Mouse (Mus musculus): Measurements from ENCODE around the gene Snrnp35.
"Not testable (repeated sequence)": the region's sequence is repeated elsewhere in the genome, so short reads cannot be mapped to it uniquely, and the experiment has no call there.

Gene Snrnp35

GRCm38 (mm10) chr5:124482966-124483654, at the start of gene Snrnp35:
Gene Snrnp35, plus strand, starts transcription at chr5:124483134.
- peak; percentile 92 for DNase-seq (ENCODE audit: low spot score)

GRCm38 (mm10) chr5:124438229-124438628, 44.7 kb upstream of the Snrnp35 start:
- no peak for DNase-seq (ENCODE audit: low spot score)

GRCm38 (mm10) chr5:124438746-124439145, 44.2 kb upstream of the Snrnp35 start:
- no peak for DNase-seq (ENCODE audit: low spot score)

GRCm38 (mm10) chr5:124439447-124440093, 43.4 kb upstream of the Snrnp35 start, which contains the start of gene Kmt5a:
Gene Kmt5a, plus strand, starts transcription at chr5:124439930.
- DNase-seq (ENCODE audit: low spot score) = peak; percentile 94

GRCm38 (mm10) chr5:124440094-124440701, 42.7 kb upstream of the Snrnp35 start:
- DNase-seq (ENCODE audit: low spot score) = peak; percentile 82

GRCm38 (mm10) chr5:124442628-124443027, 40.3 kb upstream of the Snrnp35 start:
- DNase-seq (ENCODE audit: low spot score) = no peak

- DNase-seq (ENCODE audit: low spot score) = no peak
These were observed 38.7 kb upstream of the Snrnp35 start for GRCm38 (mm10) chr5:124444208-124444607.

- peak; percentile 77 for DNase-seq (ENCODE audit: low spot score)
These were observed 38.0 kb upstream of the Snrnp35 start for GRCm38 (mm10) chr5:124444661-124445561.

GRCm38 (mm10) chr5:124445621-124446293, 37.2 kb upstream of the Snrnp35 start:
- DNase-seq (ENCODE audit: low spot score) = peak; percentile 38

- DNase-seq (ENCODE audit: low spot score) = peak; percentile 87
These were observed 36.5 kb upstream of the Snrnp35 start for GRCm38 (mm10) chr5:124446301-124446881.

GRCm38 (mm10) chr5:124449494-124449893, 33.4 kb upstream of the Snrnp35 start:
- DNase-seq (ENCODE audit: low spot score) = no peak

- DNase-seq (ENCODE audit: low spot score) = peak; percentile 57
These were observed 32.9 kb upstream of the Snrnp35 start for GRCm38 (mm10) chr5:124450051-124450450.

- no peak for DNase-seq (ENCODE audit: low spot score)
These were observed 32.1 kb upstream of the Snrnp35 start for GRCm38 (mm10) chr5:124450641-124451340.

- DNase-seq (ENCODE audit: low spot score) = peak; percentile 56
These were observed 30.3 kb upstream of the Snrnp35 start for GRCm38 (mm10) chr5:124452494-124453228.

- DNase-seq (ENCODE audit: low spot score) = peak; percentile 60
These were observed 29.4 kb upstream of the Snrnp35 start for GRCm38 (mm10) chr5:124453339-124454081.

- DNase-seq (ENCODE audit: low spot score) = no peak
These were observed 28.9 kb upstream of the Snrnp35 start for GRCm38 (mm10) chr5:124454082-124454419.

GRCm38 (mm10) chr5:124456762-124457161, 26.2 kb upstream of the Snrnp35 start:
- no peak for DNase-seq (ENCODE audit: low spot score)

- DNase-seq (ENCODE audit: low spot score) = not testable (repeated sequence)
These were observed 22.0 kb upstream of the Snrnp35 start for GRCm38 (mm10) chr5:124460922-124461321.
